Mouse (Mus musculus) MEL (cell line): ENCODE data around the gene Syn3.

Experiments
- BHLHE40 ChIP-seq: IDR thresholded peaks from 2 replicates; pipeline ENCODE4 v1.6.1; 2012; ENCODE audit warnings: low read depth, mild to moderate bottlenecking, inconsistent platforms, low read length, improper control_type of control experiment, borderline replicate concordance
- CHD1 ChIP-seq: IDR thresholded peaks from 2 replicates; pipeline ENCODE4 v1.6.1; 2012; ENCODE audit warnings: low read depth, mild to moderate bottlenecking, inconsistent platforms, low read length, improper control_type of control experiment
- ETS1 ChIP-seq: IDR thresholded peaks from 2 replicates; pipeline ENCODE4 v1.6.1; 2012; ENCODE audit warnings: low read depth, mild to moderate bottlenecking, inconsistent platforms, low read length, improper control_type of control experiment, moderate library complexity
- SMC3 ChIP-seq: IDR thresholded peaks from 2 replicates; pipeline ENCODE4 v1.6.1; 2011; ENCODE audit warnings: low read depth, low read length, improper control_type of control experiment

- TF ChIP-seq CHD1 (no peak), BHLHE40 (no peak), ETS1 (no peak), SMC3 (no peak)
Observed at GRCm38 (mm10) chr10:86134848-86135247, 363.8 kb downstream of the Syn3 start.
